Mouse (Mus musculus) heart, postnatal 0 days (tissue): ENCODE measurements at regions not wholly inside any gene's neighbourhood (a gene's known extent, or its start where the extent isn't known, plus 50 kb on each side); places are given as distances from the start of the nearest gene placed in this dataset.

ENCODE experiments used
- CTCF ChIP-seq: IDR thresholded peaks from 2 replicates; pipeline ENCODE4 v1.5.1; 2016; ENCODE audit warnings: antibody characterized with exemption, control low read depth, low read depth
- EP300 ChIP-seq: IDR thresholded peaks from 2 replicates; pipeline ENCODE4 v1.6.1; 2016; ENCODE audit warnings: antibody characterized with exemption, low read depth

- TF ChIP-seq EP300: no peak
- no peak for TF ChIP-seq CTCF
These were observed 387.0 kb downstream of the Adam3 start for GRCm38 (mm10) chr8:24338694-24339093.
